Mouse (Mus musculus): ENCODE results near the gene Mto1.

DNA sequence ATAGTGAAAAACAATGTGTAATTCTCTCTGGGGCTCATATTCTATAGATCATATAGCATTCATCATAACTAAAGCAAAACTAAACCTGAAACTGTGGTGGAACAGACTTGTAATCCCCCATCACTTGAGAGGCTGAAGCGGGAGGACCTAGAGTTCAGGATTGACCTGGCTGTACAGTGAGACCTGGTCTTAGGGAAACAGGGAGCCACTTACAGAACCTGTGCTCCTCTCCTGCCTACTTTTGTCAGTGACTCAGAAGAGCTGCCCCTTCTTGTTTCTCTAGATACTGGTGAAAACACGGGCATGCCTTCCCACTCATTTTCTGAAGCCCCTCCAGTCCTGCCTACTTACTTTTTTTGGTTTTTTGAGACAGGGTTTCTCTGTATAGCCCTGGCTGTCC lies 26.3 kb downstream of the Mto1 start:
- TF ChIP-seq TAL1 (IDR thresholded peaks at IDR 0.05; ENCODE audit: low read length) (no peak), GATA1 (IDR thresholded peaks at IDR 0.05; ENCODE audit: low read length) (no peak)

Measured in erythroblast, embryonic 14.5 days (primary cell).